Mouse (Mus musculus) cerebellum, adult 8-10 months (tissue): Measurements from ENCODE around the gene Atp6v0c.

Experiments used
- DNase-seq: peaks from one replicate; pipeline ENCODE4 v3.0.0; 2022

Atp6v0c gene

DNA sequence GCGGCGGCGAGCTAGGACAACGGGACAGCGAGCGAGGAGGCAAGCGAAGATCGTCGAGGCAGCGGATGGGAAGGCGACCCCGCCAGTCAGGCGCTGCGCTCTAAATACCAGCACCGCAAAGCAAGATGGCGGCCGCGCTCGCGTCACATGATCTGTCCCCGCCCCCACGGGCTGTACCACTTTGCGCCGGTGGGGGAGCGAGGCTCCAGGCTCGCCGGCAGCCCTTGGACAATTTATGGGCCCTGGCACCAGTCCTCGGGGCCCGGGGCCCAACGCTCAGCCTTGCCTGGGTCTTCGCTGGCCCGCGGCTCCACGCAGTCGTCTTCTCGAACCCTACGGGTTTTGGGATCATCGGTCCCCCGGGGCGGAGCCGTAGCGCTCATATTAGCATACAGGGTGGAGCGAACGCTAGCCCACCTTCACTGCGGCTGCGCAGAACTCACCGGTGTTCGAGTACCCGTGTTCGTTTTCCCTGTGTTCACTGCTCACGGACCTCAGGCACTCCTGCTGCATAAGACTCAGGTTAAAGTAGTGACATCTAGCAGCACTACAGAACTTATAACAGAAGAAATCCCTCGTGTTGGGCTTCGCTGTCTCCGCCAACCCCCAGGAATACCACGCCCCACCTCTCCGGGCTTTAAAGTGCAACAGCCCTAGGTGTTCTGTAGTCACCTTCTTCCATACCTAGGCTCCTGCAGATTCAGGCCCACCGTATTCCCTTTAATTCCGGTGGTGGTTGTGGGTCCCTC is at the start of gene Atp6v0c:
TSS of gene Atp6v0c (minus strand) at position 386 of the 749 bp plus-strand sequence.
- DNase-seq, result peak; percentile 98

DNA sequence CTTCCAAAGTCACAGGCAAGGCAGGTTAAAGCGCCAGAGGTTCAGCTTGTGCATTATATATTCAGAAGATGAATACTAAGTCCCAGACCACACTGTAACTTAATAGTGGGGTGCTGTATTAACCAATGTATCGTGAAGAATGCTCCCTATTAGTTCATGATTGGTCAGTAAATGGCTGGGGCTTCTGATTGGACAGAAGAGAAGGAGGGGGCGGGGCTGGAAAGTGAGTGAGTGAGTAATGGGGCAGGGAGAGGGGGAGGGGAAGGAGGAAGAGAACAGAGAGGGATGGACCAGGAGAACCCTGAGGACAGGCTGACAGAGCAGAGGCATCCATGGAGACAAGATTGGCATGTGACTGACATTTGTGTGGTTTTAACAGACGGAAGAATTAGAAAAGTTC is 47.3 kb upstream of the Atp6v0c start:
- DNase-seq, result no peak

- DNase-seq, result no peak
Measured at GRCm38 (mm10) chr17:24213186-24213585, 43.7 kb upstream of the Atp6v0c start.

DNA sequence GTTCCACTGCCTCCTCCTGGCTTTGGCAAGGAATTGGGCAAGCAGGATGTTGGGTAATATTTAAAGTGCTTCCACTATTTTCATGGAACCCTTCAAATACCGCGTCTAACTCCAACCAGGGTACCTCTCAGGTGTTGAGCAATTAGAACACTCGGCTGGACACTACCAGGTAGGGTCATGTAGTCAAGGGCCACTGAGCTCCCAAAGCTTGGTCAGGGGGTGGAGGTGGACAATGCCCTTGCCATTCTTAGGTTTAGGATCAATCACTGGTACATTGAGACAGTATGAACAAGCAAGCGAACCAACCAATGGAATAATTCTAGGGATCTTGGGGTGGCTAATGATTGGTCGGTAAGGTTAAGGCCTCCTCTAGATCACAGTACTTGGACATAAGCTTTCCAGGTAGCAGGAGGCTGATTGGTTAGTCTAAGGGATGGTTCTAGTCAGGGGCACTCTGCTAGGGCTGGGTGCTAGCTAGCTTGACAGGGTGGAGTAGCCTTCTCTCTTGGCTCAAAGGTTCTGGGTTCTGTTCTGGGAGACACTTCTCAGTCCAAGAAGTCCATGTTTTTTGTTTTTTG is 43.0 kb upstream of the Atp6v0c start:
- DNase-seq, result no peak

DNA sequence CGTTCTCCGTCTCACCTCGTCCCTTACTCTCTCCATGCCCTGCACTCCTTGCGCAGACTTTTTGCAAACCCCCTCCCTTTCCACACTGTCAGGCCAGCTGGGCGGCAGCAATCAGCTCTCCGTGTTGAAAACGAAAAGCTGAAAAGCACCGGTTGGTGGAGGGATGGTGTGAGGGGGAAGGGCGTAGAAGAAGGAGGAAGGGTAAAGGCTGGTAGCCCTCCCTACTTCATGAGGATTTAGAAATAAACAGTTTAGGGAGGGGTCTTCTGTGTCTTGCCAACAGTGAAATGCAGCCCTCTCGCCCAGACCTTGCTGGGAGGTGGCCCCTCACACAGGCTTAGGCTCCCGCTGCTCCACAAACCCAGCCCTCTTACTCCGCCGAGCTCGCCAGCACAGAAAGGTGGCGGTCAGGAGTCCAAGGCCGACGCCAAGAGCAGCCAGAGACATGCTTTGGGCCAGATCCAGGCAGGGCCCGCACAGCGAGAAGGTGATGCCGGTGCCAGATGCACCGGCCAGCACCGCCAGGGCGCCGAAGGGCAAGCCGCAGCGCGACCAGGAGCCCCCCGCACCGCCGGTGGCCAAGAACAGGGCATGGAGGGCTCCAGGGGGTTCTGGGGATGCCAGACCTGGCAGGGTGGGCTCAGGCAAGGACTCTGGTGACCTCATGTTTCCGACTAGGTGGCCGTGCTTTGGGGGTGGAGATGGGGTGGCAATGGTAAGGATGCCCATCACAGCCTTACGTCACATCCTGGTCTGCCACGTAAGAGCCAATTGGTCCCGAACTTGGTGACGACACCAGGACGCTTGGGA is 42.3 kb upstream of the Atp6v0c start:
- peak; percentile 78 for DNase-seq

DNA sequence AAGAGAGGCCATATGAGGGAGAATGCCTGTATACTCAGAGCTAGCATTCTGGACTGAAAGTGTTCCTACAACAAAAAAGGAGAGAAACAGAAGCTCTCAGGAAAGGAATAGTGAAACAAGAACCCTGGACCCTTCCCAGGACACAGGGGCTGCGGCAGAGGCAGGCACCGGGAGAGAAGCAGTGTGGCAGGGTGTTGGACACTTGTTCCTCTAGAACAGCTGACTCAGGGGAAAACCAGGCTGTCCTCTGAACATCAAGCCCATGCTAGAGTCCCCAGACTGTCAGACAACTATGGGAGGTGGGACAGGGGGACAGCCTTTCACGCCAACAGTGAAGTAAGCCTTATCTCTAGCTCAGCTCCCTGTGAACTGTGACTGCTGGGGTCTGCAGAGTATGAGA is 41.1 kb upstream of the Atp6v0c start:
- peak; percentile 25 for DNase-seq

DNA sequence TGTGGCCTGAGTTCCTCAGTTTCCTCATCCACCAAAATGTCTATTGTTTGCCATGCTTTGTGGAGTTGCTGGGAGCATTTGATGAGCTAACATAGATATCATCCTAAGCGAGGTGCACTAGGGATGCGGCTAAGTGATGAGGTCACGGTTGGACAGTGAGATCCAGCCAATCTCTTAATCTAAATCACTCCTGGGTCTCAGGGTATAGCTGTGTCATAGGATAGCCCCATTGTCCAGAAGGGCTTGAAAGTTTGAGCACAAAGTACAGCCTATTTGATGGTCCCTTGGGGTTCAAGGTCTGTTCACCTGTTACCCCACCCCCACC is 40.4 kb upstream of the Atp6v0c start:
- DNase-seq, result no peak

GRCm38 (mm10) chr17:24209043-24209915 is 39.8 kb upstream of the Atp6v0c start, which contains the start of gene Ntn3:
TSS of gene Ntn3 (minus strand) at chr17:24209531.
- DNase-seq, result no peak

DNA sequence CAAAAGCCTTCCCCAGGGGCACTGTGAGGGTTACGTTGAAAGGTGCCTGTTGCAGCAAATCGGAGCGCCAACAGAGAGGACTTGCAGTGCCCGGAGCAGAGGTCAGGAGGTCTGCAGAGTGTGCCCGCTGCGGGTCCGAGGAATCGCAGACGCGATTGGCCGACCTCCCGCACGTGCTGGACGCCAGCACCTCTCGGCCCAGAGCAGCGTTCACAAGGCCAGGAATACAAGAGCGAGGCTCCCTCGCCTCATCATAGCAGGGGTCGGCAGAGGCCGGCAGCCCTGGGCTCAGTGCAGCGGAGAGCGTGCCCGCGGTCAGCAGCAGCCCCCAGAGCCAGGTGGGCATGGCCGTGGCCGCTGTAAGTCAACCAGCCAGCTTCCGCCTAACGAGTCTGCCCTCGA is 39.1 kb upstream of the Atp6v0c start:
- DNase-seq, result no peak

GRCm38 (mm10) chr17:24207768-24208640 is 38.5 kb upstream of the Atp6v0c start:
- no peak for DNase-seq

DNA sequence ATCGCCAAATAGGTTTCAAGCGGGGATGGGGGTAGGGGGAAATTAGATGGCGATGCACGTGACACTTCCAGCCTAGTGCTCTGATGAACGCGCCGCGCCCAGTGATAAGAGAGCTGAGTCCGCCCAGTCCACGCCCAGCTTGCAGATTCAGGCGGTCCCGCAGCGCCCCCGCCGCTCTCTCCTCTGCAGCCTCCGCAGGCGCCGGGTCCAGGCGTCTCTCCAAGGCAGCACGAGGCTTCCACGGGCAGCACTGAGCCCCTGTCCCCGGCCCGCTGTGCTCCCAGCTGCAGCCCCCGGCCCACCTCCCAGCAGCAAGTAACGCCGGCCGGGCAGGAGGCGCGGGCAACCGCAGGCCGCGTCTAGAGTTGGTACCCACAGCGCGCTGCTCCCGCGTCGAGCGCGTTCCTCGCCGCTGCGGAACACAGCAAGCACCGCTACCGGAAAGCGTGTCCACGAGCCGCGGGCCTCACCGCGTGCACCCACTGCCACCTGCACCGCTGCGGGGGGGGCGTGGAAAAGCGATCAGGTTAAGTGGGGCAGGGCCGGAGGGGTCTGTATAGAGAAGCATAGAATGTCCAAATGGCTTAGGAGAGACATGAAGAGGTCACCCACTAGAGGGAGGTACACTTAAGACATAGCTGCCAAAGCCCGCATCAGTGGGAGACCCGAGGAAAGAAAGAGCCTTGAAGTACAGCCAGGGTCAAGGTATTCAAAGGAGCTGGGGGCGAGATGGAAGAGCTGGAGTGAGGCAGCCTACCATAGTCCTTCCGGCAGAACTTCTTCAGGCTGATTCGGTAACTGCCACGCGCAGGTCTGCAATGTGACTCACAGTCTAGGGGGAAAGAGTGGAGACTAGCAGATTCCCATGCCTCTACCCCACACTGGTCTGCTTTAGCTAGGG is 37.2 kb upstream of the Atp6v0c start:
- DNase-seq, result peak; percentile 63

- DNase-seq, result no peak
Measured at GRCm38 (mm10) chr17:24205908-24206361, 36.4 kb upstream of the Atp6v0c start.

GRCm38 (mm10) chr17:24205284-24205888 is 35.9 kb upstream of the Atp6v0c start, which contains the start of gene Tbc1d24:
TSS of gene Tbc1d24 (minus strand) at chr17:24205562.
- DNase-seq, result peak; percentile 95

DNA sequence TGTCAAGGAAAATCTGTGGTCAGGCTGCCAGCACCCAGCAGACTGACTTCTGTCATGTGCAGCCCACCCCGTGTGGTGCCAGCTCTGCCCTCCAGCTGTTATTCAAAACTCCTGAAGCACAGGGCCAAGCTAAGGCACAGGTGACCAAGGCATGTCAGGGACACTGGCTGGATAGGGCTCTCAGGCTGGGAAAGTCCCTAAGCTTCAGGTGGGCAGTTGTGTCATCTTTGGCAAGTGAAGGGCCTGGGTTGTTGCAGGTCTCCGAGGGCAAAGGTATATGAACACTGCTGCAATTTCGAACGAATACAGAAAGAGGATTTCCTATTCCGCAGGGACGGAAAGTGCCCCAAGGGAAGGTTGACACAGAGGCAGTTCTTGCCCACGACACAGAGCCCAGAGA is 35.3 kb upstream of the Atp6v0c start:
- no peak for DNase-seq

GRCm38 (mm10) chr17:24203611-24204534 is 34.4 kb upstream of the Atp6v0c start:
- DNase-seq, result no peak

DNA sequence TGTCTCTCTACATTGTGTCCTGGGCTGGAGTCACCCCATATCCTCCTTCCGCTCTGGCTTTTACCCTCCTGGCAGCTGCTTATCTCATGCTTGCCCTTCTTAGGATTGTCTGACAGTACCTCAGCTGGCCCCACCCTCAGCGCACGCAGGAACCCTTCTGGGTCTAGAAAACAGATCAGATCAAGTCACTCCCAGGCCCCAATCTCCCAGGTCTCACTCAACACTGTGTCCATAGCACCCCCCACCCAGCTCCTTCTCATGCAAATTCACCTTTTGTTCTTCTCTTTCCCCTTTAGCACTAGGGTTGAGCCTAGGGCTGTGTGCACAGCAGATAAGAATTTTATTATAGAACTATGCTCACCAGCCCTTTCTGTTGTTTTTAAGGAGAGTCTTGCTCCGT is 33.6 kb upstream of the Atp6v0c start:
- DNase-seq, result no peak

DNA sequence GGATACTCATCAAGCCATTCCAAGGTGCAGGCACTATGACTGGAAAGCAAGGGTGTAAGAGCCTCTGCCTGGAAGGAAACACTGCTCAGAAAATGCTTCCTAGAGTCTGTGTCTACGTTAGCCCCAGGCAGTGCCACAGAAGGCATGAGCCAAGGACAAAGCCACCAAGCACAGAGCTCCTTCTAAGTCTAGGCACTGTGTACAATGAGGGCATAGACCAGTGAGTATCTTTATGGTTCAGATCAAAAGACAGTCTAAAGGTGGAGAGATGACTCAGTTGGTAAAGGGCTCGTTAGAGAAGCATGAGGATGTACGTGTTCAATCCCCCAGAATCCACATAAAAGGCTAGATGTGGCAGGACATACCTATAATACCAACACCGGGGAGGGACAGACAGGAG is 31.6 kb upstream of the Atp6v0c start:
- DNase-seq, result no peak

DNA sequence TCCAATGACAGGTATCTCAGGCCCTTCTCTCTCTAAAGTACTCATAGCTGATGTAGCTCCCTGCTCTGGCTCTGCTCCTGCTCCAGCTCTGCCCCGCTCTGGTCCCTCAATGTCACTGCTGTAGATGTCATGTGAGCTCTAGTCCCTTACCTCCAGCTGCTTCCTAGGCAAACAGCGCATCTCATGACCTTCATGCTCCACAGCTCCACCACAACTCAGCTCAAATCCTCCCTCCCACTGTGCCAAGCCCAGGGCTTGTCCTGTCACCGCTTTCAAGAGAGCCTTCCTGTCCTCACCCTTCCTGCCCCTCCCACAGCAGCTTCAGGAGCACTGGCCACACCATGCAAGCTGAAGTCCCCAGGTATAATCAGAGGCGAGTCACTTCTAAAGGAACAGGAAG is 30.2 kb upstream of the Atp6v0c start:
- DNase-seq, result no peak

DNA sequence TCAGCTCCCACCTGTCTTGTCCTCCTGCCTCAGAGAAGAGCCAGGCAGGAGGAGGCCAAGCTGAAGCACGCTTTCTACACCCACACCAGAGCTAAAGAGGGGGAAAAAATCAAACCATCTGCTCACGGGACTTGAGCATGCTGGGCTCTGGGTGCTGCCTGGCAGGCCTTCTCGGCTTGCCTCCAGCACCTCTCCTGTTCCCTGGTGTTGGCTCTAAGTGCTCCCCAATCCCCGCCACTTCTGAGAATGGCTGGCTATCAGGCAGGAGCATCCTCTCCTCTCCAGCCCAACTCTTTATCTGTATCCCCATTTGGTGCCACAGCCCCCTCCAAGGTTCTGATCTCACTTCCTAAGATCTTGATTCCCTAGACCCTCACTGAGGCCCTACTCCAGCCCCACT is 29.8 kb upstream of the Atp6v0c start:
- DNase-seq, result peak; percentile 55
